Mouse (Mus musculus): Measurements from ENCODE around the gene Gm19684. TPM values are rescaled to one million over a fixed set of nuclear protein-coding genes. Genes with fewer than 3 reads are reported as not detected.
"Not testable (repeated sequence)": the region's sequence is repeated elsewhere in the genome, so short reads cannot be mapped to it uniquely, and the experiment has no call there.

Gene Gm19684
- polyA plus RNA-seq, 2 experiments: not detected

DNA sequence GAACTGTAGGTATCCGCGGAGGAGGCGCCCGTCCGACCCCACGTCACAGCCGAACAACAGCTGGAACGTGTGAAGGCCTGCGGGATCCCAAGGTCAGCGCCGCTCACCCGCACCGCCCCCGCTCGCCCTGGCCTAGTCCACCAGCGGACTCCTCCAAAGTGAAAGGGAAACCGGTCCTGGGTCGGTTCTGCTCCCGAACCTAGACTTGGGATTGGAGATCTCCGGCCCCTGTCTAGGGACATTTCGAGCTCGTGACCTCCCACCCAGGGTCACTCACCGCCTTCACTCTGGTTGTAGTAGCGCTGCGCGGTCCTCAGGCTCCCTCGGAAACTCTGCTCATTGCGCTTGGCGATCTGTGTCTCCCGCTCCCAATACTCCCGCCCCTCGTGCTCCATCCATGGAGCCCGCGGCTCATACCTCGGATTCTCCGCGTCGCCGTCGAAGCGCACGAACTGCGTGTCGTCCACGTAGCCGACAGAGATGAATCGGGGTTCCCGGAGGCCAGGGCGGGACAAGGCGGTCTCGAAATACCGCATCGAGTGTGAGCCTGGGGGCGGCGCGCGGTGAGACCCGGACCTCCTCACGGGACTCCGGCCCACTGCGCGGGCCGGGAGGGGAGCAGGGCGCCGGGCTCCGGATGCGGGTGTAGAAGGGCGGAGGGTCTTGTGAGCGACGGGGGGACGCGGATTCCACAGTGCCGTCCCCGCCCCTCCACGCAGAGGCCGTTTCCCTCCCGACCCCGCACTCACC is 23.8 kb downstream of the Gm19684 start:
- no peak overlapping the region for H3K27ac ChIP-seq
- no peak overlapping the region for H3K9ac ChIP-seq (replicated peaks)
- H3K9me3 ChIP-seq (ENCODE audit: control insufficient read depth, low read length): no peaks in the 10 kb centered on the region
- no peaks in the 10 kb centered on the region for H3K4me1 ChIP-seq (replicated peaks; ENCODE audit: control insufficient read depth in 2 of 2, insufficient read depth in 2 of 2, low read length in 1 of 2)
- no peak for TF ChIP-seq EP300 (IDR thresholded peaks at IDR 0.05; ENCODE audit: low read depth)
- TF ChIP-seq CTCF (IDR thresholded peaks at IDR 0.05; ENCODE audit: low read depth): no peak
- peaks cover 27% of the 10 kb centered on the region for H3K27me3 ChIP-seq (ENCODE audit: control insufficient read depth, insufficient read depth, low read length)
- H3K4me3 ChIP-seq (ENCODE audit: insufficient read depth in 1 of 2, low read depth in 2 of 2, low read length in 2 of 2): peak overlapping the region; percentile 10 to 39; a peak in 3 of 4 replicates
- peak overlapping the region; percentile 42 for H3K4me2 ChIP-seq (ENCODE audit: low read depth)
- DNase-seq (ENCODE audit: low read depth in 3 of 3, low spot score in 3 of 3) (no peak), ATAC-seq (ENCODE audit: insufficient read depth) (no peak)
- WGBS (ENCODE audit: insufficient replicate concordance): 3% methylated on average over 77 of the region's 78 CpGs
- H3K36me3 ChIP-seq (replicated peaks; ENCODE audit: control insufficient read depth, insufficient read depth, low read depth): no peaks in the 10 kb centered on the region

DNA sequence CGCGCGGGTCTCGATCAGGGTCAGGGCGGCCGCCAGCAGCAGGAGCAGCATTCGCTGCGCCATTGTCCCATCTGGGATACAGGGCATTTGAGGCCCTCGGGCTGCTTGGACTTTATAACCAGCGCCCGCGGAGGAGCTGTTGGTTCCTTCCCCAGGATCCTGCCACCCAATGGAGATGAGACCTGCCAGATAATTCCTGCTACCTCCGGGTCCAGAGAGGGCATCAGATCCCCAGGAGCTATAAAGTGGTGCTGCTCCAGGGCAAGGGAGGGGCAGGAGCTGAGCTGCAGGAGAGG is 24.3 kb downstream of the Gm19684 start:
- not testable (repeated sequence) for H3K9ac ChIP-seq (replicated peaks)

DNA sequence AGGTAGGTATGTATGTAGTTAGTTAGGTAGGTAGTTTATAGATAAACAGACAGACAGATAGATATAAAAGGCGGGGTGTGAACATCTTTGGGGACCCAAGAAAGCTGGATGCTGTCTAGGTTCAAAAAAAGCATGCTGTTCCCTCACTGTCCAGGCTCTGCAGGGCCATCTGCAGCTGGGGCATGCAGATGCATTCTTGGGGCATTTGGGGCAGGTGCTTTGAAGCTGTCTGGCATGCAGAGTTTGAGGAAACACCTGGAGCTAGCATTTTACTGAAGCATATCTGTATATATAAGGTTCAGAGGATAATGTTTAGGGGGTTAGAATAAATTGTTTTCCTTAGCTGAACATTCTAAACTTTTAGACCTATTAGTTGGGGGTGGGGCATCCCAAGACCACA is 25.5 kb downstream of the Gm19684 start:
- not testable (repeated sequence) for H3K36me3 ChIP-seq (replicated peaks; ENCODE audit: control insufficient read depth, insufficient read depth, low read depth); H3K4me3 ChIP-seq (ENCODE audit: insufficient read depth in 1 of 2, low read depth in 2 of 2, low read length in 2 of 2); ATAC-seq (ENCODE audit: insufficient read depth); DNase-seq (ENCODE audit: low read depth in 3 of 3, low spot score in 3 of 3); H3K27ac ChIP-seq; H3K9ac ChIP-seq (replicated peaks); H3K4me2 ChIP-seq (ENCODE audit: low read depth); H3K9me3 ChIP-seq (ENCODE audit: control insufficient read depth, low read length); H3K4me1 ChIP-seq (replicated peaks; ENCODE audit: control insufficient read depth in 2 of 2, insufficient read depth in 2 of 2, low read length in 1 of 2)
- peaks cover 27% of the 10 kb centered on the region for H3K27me3 ChIP-seq (ENCODE audit: control insufficient read depth, insufficient read depth, low read length)
- WGBS (ENCODE audit: insufficient replicate concordance): 36% methylated on average over 1 of the region's 1 CpGs

More for the DNA sequence above, 24.3 kb downstream of the Gm19684 start:
- ATAC-seq (ENCODE audit: insufficient read depth); H3K9me3 ChIP-seq (ENCODE audit: control insufficient read depth, low read length); H3K36me3 ChIP-seq (replicated peaks; ENCODE audit: control insufficient read depth, insufficient read depth, low read depth); H3K4me3 ChIP-seq (ENCODE audit: insufficient read depth in 1 of 2, low read depth in 2 of 2, low read length in 2 of 2); H3K4me1 ChIP-seq (replicated peaks; ENCODE audit: control insufficient read depth in 2 of 2, insufficient read depth in 2 of 2, low read length in 1 of 2); DNase-seq (ENCODE audit: low read depth in 3 of 3, low spot score in 3 of 3); H3K27ac ChIP-seq: not testable (repeated sequence)
- WGBS (ENCODE audit: insufficient replicate concordance): 3% methylated on average over 13 of the region's 13 CpGs
- Histone ChIP-seq H3K27me3 (ENCODE audit: control insufficient read depth, insufficient read depth, low read length) (peaks cover 27% of the 10 kb centered on the region), H3K4me2 (ENCODE audit: low read depth) (peak overlapping the region; percentile 42; the same call in 1 of the 2 replicates)

DNA sequence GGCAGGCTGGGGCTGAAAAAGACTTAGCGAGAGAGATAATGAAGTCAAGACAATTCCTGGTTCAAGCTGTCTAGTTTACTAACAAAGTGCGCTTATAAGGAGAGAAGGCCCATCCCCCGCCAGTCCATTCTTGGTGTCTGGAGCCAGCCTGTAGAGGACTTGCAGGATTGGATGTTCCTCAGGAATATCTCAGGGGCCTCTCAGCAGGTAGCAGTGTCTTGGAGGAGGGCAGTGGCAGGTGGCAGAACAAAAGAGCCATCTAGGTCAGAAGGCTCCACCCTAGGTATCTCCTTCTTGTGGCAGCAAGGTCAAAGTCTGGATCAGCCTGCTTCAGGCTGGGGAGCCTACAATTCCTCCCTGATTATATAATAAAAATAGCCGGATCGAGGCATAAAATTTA is 27.0 kb downstream of the Gm19684 start:
- not testable (repeated sequence) for ATAC-seq (ENCODE audit: insufficient read depth); H3K27ac ChIP-seq; H3K4me1 ChIP-seq (replicated peaks; ENCODE audit: control insufficient read depth in 2 of 2, insufficient read depth in 2 of 2, low read length in 1 of 2); DNase-seq (ENCODE audit: low read depth in 3 of 3, low spot score in 3 of 3); H3K9me3 ChIP-seq (ENCODE audit: control insufficient read depth, low read length); H3K4me2 ChIP-seq (ENCODE audit: low read depth); H3K4me3 ChIP-seq (ENCODE audit: insufficient read depth in 1 of 2, low read depth in 2 of 2, low read length in 2 of 2); H3K36me3 ChIP-seq (replicated peaks; ENCODE audit: control insufficient read depth, insufficient read depth, low read depth); H3K9ac ChIP-seq (replicated peaks)
- 64% methylated on average over 5 of the region's 5 CpGs for WGBS (ENCODE audit: insufficient replicate concordance)
- H3K27me3 ChIP-seq (ENCODE audit: control insufficient read depth, insufficient read depth, low read length): peaks cover 27% of the 10 kb centered on the region

DNA sequence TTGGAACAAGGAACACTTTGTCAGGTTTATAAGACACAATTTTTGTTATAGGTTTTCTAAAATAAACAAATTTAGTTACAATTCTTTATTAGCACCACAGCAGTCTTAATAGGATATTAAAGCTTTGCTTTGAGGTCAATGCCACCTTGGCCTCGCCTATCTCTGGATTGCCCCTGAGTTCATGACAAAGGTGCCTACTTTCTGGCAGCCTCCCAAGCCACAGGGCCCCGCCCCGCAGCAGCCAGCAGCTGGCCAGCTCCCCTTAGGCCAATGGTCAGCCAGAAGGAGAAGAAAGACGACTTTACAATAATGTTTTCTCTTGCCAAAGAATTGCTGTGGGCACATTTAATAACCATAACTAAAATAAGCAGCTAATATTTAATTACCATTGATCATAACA is 29.7 kb downstream of the Gm19684 start:
- H3K27me3 ChIP-seq (ENCODE audit: control insufficient read depth, insufficient read depth, low read length); H3K4me1 ChIP-seq (replicated peaks; ENCODE audit: control insufficient read depth in 2 of 2, insufficient read depth in 2 of 2, low read length in 1 of 2); H3K27ac ChIP-seq; H3K4me2 ChIP-seq (ENCODE audit: low read depth); H3K4me3 ChIP-seq (ENCODE audit: insufficient read depth in 1 of 2, low read depth in 2 of 2, low read length in 2 of 2); ATAC-seq (ENCODE audit: insufficient read depth); H3K36me3 ChIP-seq (replicated peaks; ENCODE audit: control insufficient read depth, insufficient read depth, low read depth); H3K9ac ChIP-seq (replicated peaks); H3K9me3 ChIP-seq (ENCODE audit: control insufficient read depth, low read length); DNase-seq (ENCODE audit: low read depth in 3 of 3, low spot score in 3 of 3): not testable (repeated sequence)
- WGBS (ENCODE audit: insufficient replicate concordance): 42% methylated on average over 4 of the region's 4 CpGs
